Mouse (Mus musculus): ENCODE measurements around the gene Tac1. TPM values are rescaled to one million over a fixed set of nuclear protein-coding genes. Genes with fewer than 3 reads are reported as not detected.
"Not testable (repeated sequence)": the region's sequence is repeated elsewhere in the genome, so short reads cannot be mapped to it uniquely, and the experiment has no call there.

Tac1 gene
- 0.12 TPM in 1 of 2 replicates, not detected in the other for polyA plus RNA-seq (2016; fragmentation: Nextera tagmentation; extraction: Ambion mirVana)

- ATAC-seq: no peak
- WGBS (ENCODE audit: insufficient replicate concordance): 4% methylated on average over 37 of the region's 37 CpGs
- Histone ChIP-seq H3K27me3 (replicated peaks) (peaks cover 43% of the 10 kb centered on the region), H3K27ac (no peak within 1 kb of the TSS), H3K36me3 (no peaks in the 10 kb centered on the region), H3K4me3 (peak within 1 kb of the TSS; percentile 27), H3K4me2 (peak within 1 kb of the TSS; percentile 31), H3K9me3 (replicated peaks) (no peaks in the 10 kb centered on the region), H3K9ac (no peak within 1 kb of the TSS), H3K4me1 (no peaks in the 10 kb centered on the region)
Measured at GRCm38 (mm10) chr6:7554829-7555391, at the start of gene Tac1. Tac1 (plus strand) TSS chr6:7554879.

DNA sequence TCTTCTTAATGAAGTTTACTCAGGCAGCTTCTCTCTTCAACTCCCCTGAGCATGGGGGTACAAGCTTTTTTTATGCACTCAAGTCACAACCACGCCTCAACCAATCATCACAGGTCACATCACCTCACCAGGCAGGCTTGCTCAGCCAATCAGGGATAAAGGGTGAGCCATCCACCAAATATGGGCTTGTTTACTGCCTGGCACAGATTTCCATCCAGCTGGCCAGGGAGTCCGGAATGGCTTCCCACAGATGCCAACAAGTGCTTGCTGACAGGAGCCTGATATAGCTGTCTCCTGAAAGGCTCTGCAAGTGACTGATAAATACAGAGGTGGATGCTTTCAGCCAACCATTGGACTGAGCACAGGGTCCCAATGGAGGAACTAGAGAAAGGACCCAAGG lies 11.2 kb upstream of the Tac1 start:
- H3K9me3 ChIP-seq (replicated peaks); H3K4me2 ChIP-seq; H3K4me1 ChIP-seq; H3K4me3 ChIP-seq; ATAC-seq; H3K27me3 ChIP-seq (replicated peaks); H3K9ac ChIP-seq; H3K27ac ChIP-seq; H3K36me3 ChIP-seq: not testable (repeated sequence)
- WGBS (ENCODE audit: insufficient replicate concordance): 63% methylated on average over 2 of the region's 2 CpGs

DNA sequence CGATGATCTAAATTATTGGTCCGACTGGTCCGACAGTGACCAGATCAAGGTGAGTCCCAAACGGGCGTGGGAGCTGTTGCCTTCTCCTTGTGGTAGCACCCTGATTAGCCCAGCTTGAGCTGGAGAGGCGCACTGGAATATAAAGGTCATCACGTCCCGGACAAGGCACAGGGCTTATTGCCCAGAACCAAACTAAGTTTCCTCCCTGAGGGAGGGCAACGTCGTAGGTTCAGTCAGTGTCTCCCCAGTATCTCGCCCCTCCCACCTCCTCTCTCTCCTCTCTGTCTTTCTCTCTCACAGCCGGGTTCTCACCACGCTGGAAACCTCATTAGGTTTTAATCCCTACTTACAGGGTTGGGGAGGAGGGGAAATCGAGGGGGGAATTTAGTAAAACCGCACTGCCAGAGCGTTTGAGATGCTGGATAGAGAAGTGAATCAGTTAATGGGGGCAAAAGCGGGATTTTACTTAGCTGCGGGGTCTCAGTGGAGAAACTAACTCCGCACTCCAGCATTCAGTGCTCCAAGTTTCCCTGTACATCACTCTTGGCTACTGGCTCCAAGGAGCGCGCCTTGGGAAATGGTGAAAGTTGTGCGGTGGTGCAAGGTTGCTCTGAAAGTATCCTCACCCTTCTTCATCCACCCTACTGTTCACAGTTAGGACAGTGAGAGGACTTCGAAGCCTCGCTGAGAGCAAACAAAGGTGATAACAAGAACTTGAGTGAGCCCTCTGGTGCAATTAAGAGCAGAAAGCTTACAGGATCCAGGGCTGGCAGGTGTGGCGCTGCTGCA lies 1.2 kb downstream of the Tac1 start:
- no peak overlapping the region for H3K4me2 ChIP-seq
- H3K27me3 ChIP-seq (replicated peaks): peaks cover 43% of the 10 kb centered on the region
- H3K9ac ChIP-seq: no peak overlapping the region
- no peak overlapping the region for H3K27ac ChIP-seq
- ATAC-seq: no peak
- no peaks in the 10 kb centered on the region for H3K9me3 ChIP-seq (replicated peaks)
- 4% methylated on average over 25 of the region's 25 CpGs for WGBS (ENCODE audit: insufficient replicate concordance)
- no peaks in the 10 kb centered on the region for H3K36me3 ChIP-seq
- no peak overlapping the region for H3K4me3 ChIP-seq
- H3K4me1 ChIP-seq: no peaks in the 10 kb centered on the region

- Histone ChIP-seq H3K4me2 (no peak overlapping the region), H3K9ac (no peak overlapping the region), H3K36me3 (no peaks in the 10 kb centered on the region), H3K27me3 (replicated peaks) (peaks cover 43% of the 10 kb centered on the region), H3K4me1 (no peaks in the 10 kb centered on the region), H3K4me3 (no peak overlapping the region), H3K9me3 (replicated peaks) (no peaks in the 10 kb centered on the region), H3K27ac (no peak overlapping the region)
- ATAC-seq: no peak
Measured at GRCm38 (mm10) chr6:7558164-7558563, 3.5 kb downstream of the Tac1 start.

GRCm38 (mm10) chr6:7562524-7562923 lies 7.8 kb downstream of the Tac1 start:
- Histone ChIP-seq H3K4me1 (no peaks in the 10 kb centered on the region), H3K4me2 (no peak overlapping the region), H3K27me3 (replicated peaks) (peaks cover 5% of the 10 kb centered on the region), H3K27ac (no peak overlapping the region), H3K36me3 (no peaks in the 10 kb centered on the region), H3K9ac (no peak overlapping the region), H3K9me3 (replicated peaks) (no peaks in the 10 kb centered on the region), H3K4me3 (no peak overlapping the region)
- WGBS (ENCODE audit: insufficient replicate concordance): 53% methylated on average over 6 of the region's 6 CpGs
- no peak for ATAC-seq

DNA sequence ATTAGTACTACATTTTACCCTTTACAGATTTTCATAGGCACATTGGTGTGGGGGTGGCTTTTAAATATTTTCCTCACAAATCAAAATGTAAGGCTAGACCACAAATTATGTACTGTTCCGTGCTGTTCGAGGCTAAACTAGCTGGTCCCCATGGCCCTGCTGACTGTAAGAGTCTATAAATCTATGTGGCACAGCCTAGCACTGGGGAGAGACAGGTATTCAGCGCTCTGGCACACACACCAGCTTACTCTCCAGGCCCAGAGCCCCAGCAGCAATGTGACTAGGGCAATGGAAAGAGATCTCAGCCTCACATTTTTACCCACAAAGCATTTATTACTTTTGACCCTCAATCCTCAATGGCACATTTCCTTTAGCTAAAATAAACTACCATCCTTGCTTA lies 9.9 kb downstream of the Tac1 start:
- H3K4me2 ChIP-seq: no peak overlapping the region
- WGBS (ENCODE audit: insufficient replicate concordance): 52% methylated on average over 3 of the region's 3 CpGs
- no peaks in the 10 kb centered on the region for H3K4me1 ChIP-seq
- H3K36me3 ChIP-seq: no peaks in the 10 kb centered on the region
- no peak overlapping the region for H3K4me3 ChIP-seq
- H3K9me3 ChIP-seq (replicated peaks): no peaks in the 10 kb centered on the region
- H3K27me3 ChIP-seq (replicated peaks): no peaks in the 10 kb centered on the region
- no peak for ATAC-seq
- no peak overlapping the region for H3K27ac ChIP-seq
- H3K9ac ChIP-seq: no peak overlapping the region

DNA sequence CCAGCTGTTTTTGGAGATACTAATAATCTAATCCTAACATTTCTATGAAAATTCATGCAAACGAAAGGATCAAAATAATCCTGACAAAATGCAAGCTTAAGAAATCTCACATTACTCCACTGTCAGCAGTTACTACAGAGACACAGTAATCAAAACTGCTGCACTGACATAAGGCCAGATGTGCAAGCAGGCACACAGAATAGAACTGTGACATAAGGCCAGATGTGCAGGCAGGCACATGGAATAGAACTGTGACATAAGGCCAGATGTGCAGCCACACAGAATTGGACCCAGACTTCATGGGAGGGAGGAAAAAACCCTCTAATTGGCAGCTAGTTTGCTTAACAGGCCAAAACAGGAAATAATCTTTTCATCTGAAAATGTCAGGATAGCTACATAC lies 16.5 kb downstream of the Tac1 start:
- WGBS (ENCODE audit: insufficient replicate concordance): 49% methylated on average over 1 of the region's 1 CpGs
- Histone ChIP-seq H3K27me3 (replicated peaks) (no peaks in the 10 kb centered on the region), H3K4me1 (no peaks in the 10 kb centered on the region), H3K9me3 (replicated peaks) (no peaks in the 10 kb centered on the region), H3K4me2 (no peak overlapping the region), H3K9ac (no peak overlapping the region), H3K36me3 (no peaks in the 10 kb centered on the region), H3K4me3 (no peak overlapping the region), H3K27ac (no peak overlapping the region)
- no peak for ATAC-seq

DNA sequence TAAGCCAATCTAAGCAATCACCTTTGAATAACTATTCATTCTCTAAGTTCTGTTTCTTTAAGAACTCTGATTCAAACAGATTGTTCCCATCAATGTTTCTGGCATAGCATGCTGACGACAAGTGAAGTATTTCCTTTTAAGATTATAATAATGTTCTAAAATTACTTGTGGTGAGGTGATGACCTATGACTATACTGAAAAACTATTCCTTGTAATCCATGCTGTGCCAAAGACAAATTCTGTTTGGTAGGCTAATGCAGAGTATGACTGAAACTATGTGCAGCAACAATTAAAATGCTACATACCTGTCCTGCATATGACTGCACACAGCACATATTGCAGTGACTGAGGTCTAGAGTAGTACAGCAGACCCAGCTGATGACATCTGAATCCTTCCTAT lies 23.4 kb downstream of the Tac1 start:
- Histone ChIP-seq H3K9me3 (replicated peaks) (no peaks in the 10 kb centered on the region), H3K27me3 (replicated peaks) (no peaks in the 10 kb centered on the region), H3K36me3 (no peaks in the 10 kb centered on the region), H3K27ac (no peak overlapping the region), H3K9ac (no peak overlapping the region), H3K4me2 (no peak overlapping the region), H3K4me3 (no peak overlapping the region), H3K4me1 (no peaks in the 10 kb centered on the region)
- WGBS (ENCODE audit: insufficient replicate concordance): 72% methylated on average over 1 of the region's 1 CpGs
- no peak for ATAC-seq

- Histone ChIP-seq H3K4me2 (no peak overlapping the region), H3K4me1 (no peaks in the 10 kb centered on the region), H3K36me3 (no peaks in the 10 kb centered on the region), H3K4me3 (no peak overlapping the region), H3K27ac (no peak overlapping the region), H3K9me3 (replicated peaks) (no peaks in the 10 kb centered on the region), H3K27me3 (replicated peaks) (no peaks in the 10 kb centered on the region), H3K9ac (no peak overlapping the region)
- 66% methylated on average over 2 of the region's 2 CpGs for WGBS (ENCODE audit: insufficient replicate concordance)
- no peak for ATAC-seq
Measured at GRCm38 (mm10) chr6:7594445-7594844, 39.8 kb downstream of the Tac1 start.

GRCm38 (mm10) chr6:7598416-7598815 lies 43.7 kb downstream of the Tac1 start:
- H3K9me3 ChIP-seq (replicated peaks): no peaks in the 10 kb centered on the region
- no peak overlapping the region for H3K4me2 ChIP-seq
- no peaks in the 10 kb centered on the region for H3K4me1 ChIP-seq
- no peak overlapping the region for H3K9ac ChIP-seq
- H3K4me3 ChIP-seq: no peak overlapping the region
- 59% methylated on average over 5 of the region's 5 CpGs for WGBS (ENCODE audit: insufficient replicate concordance)
- no peaks in the 10 kb centered on the region for H3K36me3 ChIP-seq
- H3K27ac ChIP-seq: no peak overlapping the region
- ATAC-seq: no peak
- H3K27me3 ChIP-seq (replicated peaks): no peaks in the 10 kb centered on the region

DNA sequence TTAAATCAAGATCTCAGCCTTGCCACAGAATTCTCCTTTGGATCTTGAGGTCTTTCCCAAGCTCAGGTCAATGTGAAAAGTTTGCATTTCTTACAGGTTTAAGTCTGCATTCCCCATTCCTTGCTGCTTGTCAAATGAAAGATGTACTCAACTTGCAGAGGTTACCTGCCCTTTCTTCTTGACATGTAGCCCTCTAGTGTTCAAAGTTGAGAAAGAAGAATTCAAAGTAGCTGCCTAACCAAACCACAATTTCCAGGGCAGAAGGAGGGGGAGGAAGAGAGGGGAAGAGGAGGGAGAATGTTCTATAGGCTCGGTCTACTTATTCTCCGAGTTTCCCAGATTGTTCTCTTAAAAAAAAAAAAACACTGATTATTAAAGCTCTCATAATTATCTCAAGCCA lies 45.5 kb downstream of the Tac1 start:
- H3K9ac ChIP-seq: no peak overlapping the region
- no peak for ATAC-seq
- WGBS (ENCODE audit: insufficient replicate concordance): 11% methylated on average over 2 of the region's 2 CpGs
- no peak overlapping the region for H3K27ac ChIP-seq
- no peak overlapping the region for H3K4me3 ChIP-seq
- H3K27me3 ChIP-seq (replicated peaks): no peaks in the 10 kb centered on the region
- no peaks in the 10 kb centered on the region for H3K4me1 ChIP-seq
- H3K4me2 ChIP-seq: no peak overlapping the region
- H3K36me3 ChIP-seq: no peaks in the 10 kb centered on the region
- H3K9me3 ChIP-seq (replicated peaks): no peaks in the 10 kb centered on the region

DNA sequence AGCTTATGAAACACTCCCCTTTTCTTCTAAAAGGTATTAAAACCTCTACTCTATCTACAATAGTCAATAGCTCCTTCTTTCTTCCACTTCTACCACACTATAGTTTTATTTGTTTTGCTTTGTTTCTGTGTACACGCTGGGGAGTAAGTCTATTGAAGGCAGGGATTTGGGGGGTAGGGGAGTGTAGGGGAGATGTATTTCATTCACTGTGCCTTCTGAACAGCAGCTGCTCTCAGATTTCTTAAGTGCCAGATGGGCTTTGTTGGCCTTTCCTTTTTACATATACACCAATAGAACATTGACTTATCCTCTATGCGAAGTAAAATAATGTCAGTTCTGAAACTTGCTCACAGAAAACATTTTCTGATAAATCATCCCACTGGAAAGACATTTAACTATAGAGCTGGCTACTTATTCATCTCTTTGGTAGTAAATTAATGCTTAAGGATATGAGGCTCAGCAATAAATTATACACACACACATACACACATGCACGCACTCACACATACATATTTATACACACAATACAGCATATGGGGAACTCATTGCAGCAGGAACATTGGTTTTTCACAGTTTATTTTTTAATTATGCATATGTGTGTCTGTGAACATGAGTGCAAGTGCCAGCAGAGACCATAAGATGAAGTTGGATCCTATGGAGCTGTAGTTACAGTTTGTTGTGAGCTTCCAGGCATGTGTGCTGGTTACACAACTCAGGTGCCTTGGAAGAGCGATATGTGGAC lies 46.8 kb downstream of the Tac1 start:
- Histone ChIP-seq H3K9me3 (replicated peaks) (no peaks in the 10 kb centered on the region), H3K4me1 (no peaks in the 10 kb centered on the region), H3K9ac (no peak overlapping the region), H3K27me3 (replicated peaks) (no peaks in the 10 kb centered on the region), H3K27ac (no peak overlapping the region), H3K4me3 (no peak overlapping the region), H3K4me2 (no peak overlapping the region), H3K36me3 (no peaks in the 10 kb centered on the region)
- no peak for ATAC-seq
- WGBS (ENCODE audit: insufficient replicate concordance): 73% methylated on average over 4 of the region's 4 CpGs

Data from liver, embryonic 12.5 days (tissue).